Mouse (Mus musculus): ENCODE results near the gene Tmem130. TPM values are rescaled to one million over a fixed set of nuclear protein-coding genes. Genes with fewer than 3 reads are reported as not detected.

The Tmem130 gene
- polyA plus RNA-seq, 1 experiment from 2014 or later, result 0.42 TPM

- H3K4me1 ChIP-seq (ENCODE audit: insufficient read depth, low read length), result peaks cover 4% of the 10 kb centered on the region; the same call in 1 of the 2 replicates
- H3K27ac ChIP-seq (ENCODE audit: low read length), result no peak overlapping the region
- H3K4me3 ChIP-seq (ENCODE audit: low read length), result no peak overlapping the region
- no peaks in the 10 kb centered on the region for H3K36me3 ChIP-seq (ENCODE audit: insufficient read depth, low read length)
- H3K27me3 ChIP-seq (ENCODE audit: insufficient read depth, low read length), result no peaks in the 10 kb centered on the region
- no peaks in the 10 kb centered on the region for H3K9me3 ChIP-seq (ENCODE audit: low read length)
- 7% methylated on average over 5 of the region's 5 CpGs for WGBS
- no peak overlapping the region for H3K4me2 ChIP-seq (replicated peaks; ENCODE audit: low read depth, low read length)
- ATAC-seq (ENCODE audit: low FRiP score, low TSS enrichment), result peak; percentile 14; the same call in 1 of the 2 replicates
- no peak overlapping the region for H3K9ac ChIP-seq (replicated peaks; ENCODE audit: low read length)
These were observed 9.2 kb downstream of the Tmem130 start for GRCm38 (mm10) chr5:144752432-144752831.

- 74% methylated on average over 14 of the region's 14 CpGs for WGBS
- no peak overlapping the region for H3K9ac ChIP-seq (replicated peaks; ENCODE audit: low read length)
- H3K4me3 ChIP-seq (ENCODE audit: low read length), result no peak overlapping the region
- no peak overlapping the region for H3K27ac ChIP-seq (ENCODE audit: low read length)
- H3K27me3 ChIP-seq (ENCODE audit: insufficient read depth, low read length), result no peaks in the 10 kb centered on the region
- H3K4me2 ChIP-seq (replicated peaks; ENCODE audit: low read depth, low read length), result no peak overlapping the region
- 0 out of 2 replicates have a peak, but pooled peaks have one; percentile 23 for ATAC-seq (ENCODE audit: low FRiP score, low TSS enrichment)
- no peaks in the 10 kb centered on the region for H3K9me3 ChIP-seq (ENCODE audit: low read length)
- H3K36me3 ChIP-seq (ENCODE audit: insufficient read depth, low read length), result no peaks in the 10 kb centered on the region
- no peaks in the 10 kb centered on the region for H3K4me1 ChIP-seq (ENCODE audit: insufficient read depth, low read length)
These were observed 24.5 kb downstream of the Tmem130 start for GRCm38 (mm10) chr5:144737101-144737500.

GRCm38 (mm10) chr5:144734949-144735348, 26.7 kb downstream of the Tmem130 start:
- H3K9me3 ChIP-seq (ENCODE audit: low read length), result no peaks in the 10 kb centered on the region
- H3K27ac ChIP-seq (ENCODE audit: low read length), result no peak overlapping the region
- ATAC-seq (ENCODE audit: low FRiP score, low TSS enrichment), result 0 out of 2 replicates have a peak, but pooled peaks have one; percentile 54
- WGBS, result 26% methylated on average over 8 of the region's 8 CpGs
- H3K4me3 ChIP-seq (ENCODE audit: low read length), result no peak overlapping the region
- no peaks in the 10 kb centered on the region for H3K36me3 ChIP-seq (ENCODE audit: insufficient read depth, low read length)
- H3K4me1 ChIP-seq (ENCODE audit: insufficient read depth, low read length), result no peaks in the 10 kb centered on the region
- no peak overlapping the region for H3K4me2 ChIP-seq (replicated peaks; ENCODE audit: low read depth, low read length)
- no peak overlapping the region for H3K9ac ChIP-seq (replicated peaks; ENCODE audit: low read length)
- no peaks in the 10 kb centered on the region for H3K27me3 ChIP-seq (ENCODE audit: insufficient read depth, low read length)

- no peak overlapping the region for H3K9ac ChIP-seq (replicated peaks; ENCODE audit: low read length)
- H3K27ac ChIP-seq (ENCODE audit: low read length), result no peak overlapping the region
- ATAC-seq (ENCODE audit: low FRiP score, low TSS enrichment), result no peak
- no peaks in the 10 kb centered on the region for H3K27me3 ChIP-seq (ENCODE audit: insufficient read depth, low read length)
- H3K9me3 ChIP-seq (ENCODE audit: low read length), result no peaks in the 10 kb centered on the region
- no peaks in the 10 kb centered on the region for H3K36me3 ChIP-seq (ENCODE audit: insufficient read depth, low read length)
- no peak overlapping the region for H3K4me3 ChIP-seq (ENCODE audit: low read length)
- 37% methylated on average over 4 of the region's 4 CpGs for WGBS
- no peaks in the 10 kb centered on the region for H3K4me1 ChIP-seq (ENCODE audit: insufficient read depth, low read length)
- H3K4me2 ChIP-seq (replicated peaks; ENCODE audit: low read depth, low read length), result no peak overlapping the region
These were observed 27.7 kb downstream of the Tmem130 start for GRCm38 (mm10) chr5:144733953-144734352.

- no peak for ATAC-seq (ENCODE audit: low FRiP score, low TSS enrichment)
- Histone ChIP-seq H3K9ac (replicated peaks; ENCODE audit: low read length) (no peak overlapping the region), H3K36me3 (ENCODE audit: insufficient read depth, low read length) (no peaks in the 10 kb centered on the region), H3K9me3 (ENCODE audit: low read length) (no peaks in the 10 kb centered on the region), H3K27me3 (ENCODE audit: insufficient read depth, low read length) (0 out of 2 replicates have a peak, but pooled peaks cover 3% of the 10 kb centered on the region), H3K27ac (ENCODE audit: low read length) (no peak overlapping the region), H3K4me3 (ENCODE audit: low read length) (no peak overlapping the region), H3K4me2 (replicated peaks; ENCODE audit: low read depth, low read length) (no peak overlapping the region), H3K4me1 (ENCODE audit: insufficient read depth, low read length) (no peaks in the 10 kb centered on the region)
- WGBS, result 88% methylated on average over 8 of the region's 8 CpGs
These were observed 32.4 kb downstream of the Tmem130 start for GRCm38 (mm10) chr5:144729216-144729615.

GRCm38 (mm10) chr5:144728237-144728636, 33.4 kb downstream of the Tmem130 start:
- ATAC-seq (ENCODE audit: low FRiP score, low TSS enrichment), result no peak
- no peaks in the 10 kb centered on the region for H3K36me3 ChIP-seq (ENCODE audit: insufficient read depth, low read length)
- WGBS, result 46% methylated on average over 5 of the region's 5 CpGs
- H3K27me3 ChIP-seq (ENCODE audit: insufficient read depth, low read length), result 0 out of 2 replicates have a peak, but pooled peaks cover 3% of the 10 kb centered on the region
- no peak overlapping the region for H3K4me3 ChIP-seq (ENCODE audit: low read length)
- H3K9me3 ChIP-seq (ENCODE audit: low read length), result no peaks in the 10 kb centered on the region
- no peak overlapping the region for H3K9ac ChIP-seq (replicated peaks; ENCODE audit: low read length)
- no peak overlapping the region for H3K4me2 ChIP-seq (replicated peaks; ENCODE audit: low read depth, low read length)
- H3K27ac ChIP-seq (ENCODE audit: low read length), result no peak overlapping the region
- H3K4me1 ChIP-seq (ENCODE audit: insufficient read depth, low read length), result no peaks in the 10 kb centered on the region

- Histone ChIP-seq H3K4me1 (ENCODE audit: insufficient read depth, low read length) (no peaks in the 10 kb centered on the region), H3K36me3 (ENCODE audit: insufficient read depth, low read length) (no peaks in the 10 kb centered on the region), H3K9ac (replicated peaks; ENCODE audit: low read length) (no peak overlapping the region), H3K4me2 (replicated peaks; ENCODE audit: low read depth, low read length) (no peak overlapping the region), H3K9me3 (ENCODE audit: low read length) (no peaks in the 10 kb centered on the region), H3K27ac (ENCODE audit: low read length) (no peak overlapping the region), H3K4me3 (ENCODE audit: low read length) (no peak overlapping the region), H3K27me3 (ENCODE audit: insufficient read depth, low read length) (0 out of 2 replicates have a peak, but pooled peaks cover 3% of the 10 kb centered on the region)
- ATAC-seq (ENCODE audit: low FRiP score, low TSS enrichment), result no peak
- 6% methylated on average over 9 of the region's 9 CpGs for WGBS
These were observed 34.5 kb downstream of the Tmem130 start for GRCm38 (mm10) chr5:144727119-144727518.

GRCm38 (mm10) chr5:144725554-144725953, 36.1 kb downstream of the Tmem130 start:
- ATAC-seq (ENCODE audit: low FRiP score, low TSS enrichment), result no peak
- Histone ChIP-seq H3K4me3 (ENCODE audit: low read length) (no peak overlapping the region), H3K36me3 (ENCODE audit: insufficient read depth, low read length) (no peaks in the 10 kb centered on the region), H3K4me2 (replicated peaks; ENCODE audit: low read depth, low read length) (no peak overlapping the region), H3K9ac (replicated peaks; ENCODE audit: low read length) (no peak overlapping the region), H3K27me3 (ENCODE audit: insufficient read depth, low read length) (0 out of 2 replicates have a peak, but pooled peaks cover 3% of the 10 kb centered on the region), H3K27ac (ENCODE audit: low read length) (no peak overlapping the region), H3K4me1 (ENCODE audit: insufficient read depth, low read length) (no peaks in the 10 kb centered on the region), H3K9me3 (ENCODE audit: low read length) (no peaks in the 10 kb centered on the region)
- 77% methylated on average over 3 of the region's 3 CpGs for WGBS

- no peaks in the 10 kb centered on the region for H3K36me3 ChIP-seq (ENCODE audit: insufficient read depth, low read length)
- H3K4me3 ChIP-seq (ENCODE audit: low read length), result no peak overlapping the region
- H3K27ac ChIP-seq (ENCODE audit: low read length), result no peak overlapping the region
- WGBS, result 32% methylated on average over 2 of the region's 2 CpGs
- no peak for ATAC-seq (ENCODE audit: low FRiP score, low TSS enrichment)
- no peak overlapping the region for H3K9ac ChIP-seq (replicated peaks; ENCODE audit: low read length)
- H3K9me3 ChIP-seq (ENCODE audit: low read length), result no peaks in the 10 kb centered on the region
- no peak overlapping the region for H3K4me2 ChIP-seq (replicated peaks; ENCODE audit: low read depth, low read length)
- H3K4me1 ChIP-seq (ENCODE audit: insufficient read depth, low read length), result no peaks in the 10 kb centered on the region
- H3K27me3 ChIP-seq (ENCODE audit: insufficient read depth, low read length), result 0 out of 2 replicates have a peak, but pooled peaks cover 3% of the 10 kb centered on the region
These were observed 36.7 kb downstream of the Tmem130 start for GRCm38 (mm10) chr5:144724926-144725325.

GRCm38 (mm10) chr5:144720281-144720680, 41.3 kb downstream of the Tmem130 start:
- Histone ChIP-seq H3K9ac (replicated peaks; ENCODE audit: low read length) (no peak overlapping the region), H3K9me3 (ENCODE audit: low read length) (no peaks in the 10 kb centered on the region), H3K27ac (ENCODE audit: low read length) (no peak overlapping the region), H3K4me2 (replicated peaks; ENCODE audit: low read depth, low read length) (no peak overlapping the region), H3K36me3 (ENCODE audit: insufficient read depth, low read length) (no peaks in the 10 kb centered on the region), H3K4me1 (ENCODE audit: insufficient read depth, low read length) (no peaks in the 10 kb centered on the region), H3K27me3 (ENCODE audit: insufficient read depth, low read length) (no peaks in the 10 kb centered on the region), H3K4me3 (ENCODE audit: low read length) (no peak overlapping the region)
- no peak for ATAC-seq (ENCODE audit: low FRiP score, low TSS enrichment)
- 76% methylated on average over 4 of the region's 4 CpGs for WGBS

All from kidney, embryonic 16.5 days (tissue).